In genomic region chr9:122232912-122233311, GRCm38 (mm10) we compare ENCODE assay signal across 21 mouse cellular contexts.
DNase-seq lines count a peak whose midpoint lies in the region; ATAC-seq lines count a peak whose summit lies in the region.
"Had no signal": no experiment of that assay in that cellular context is flagged by ENCODE, and none has a peak within 500 bp of the region (broad histone marks: within the 10 kb centered on the region; RNA-seq: fewer than 3 reads in every experiment).

No protein-coding gene starts in this region.

- H3K36me3 ChIP-seq in intestine, embryonic 15.5 days = no peaks in the 10 kb centered on the region
- no peaks in the 10 kb centered on the region for H3K36me3 ChIP-seq in intestine, embryonic 16.5 days (ENCODE audit: control insufficient read depth, insufficient read depth, low read length)
- H3K36me3 ChIP-seq: heart, embryonic 13.5 days had no signal

- no peaks in the 10 kb centered on the region for H3K9me3 ChIP-seq in intestine, embryonic 15.5 days
- no peaks in the 10 kb centered on the region for H3K9me3 ChIP-seq in intestine, embryonic 16.5 days (ENCODE audit: control insufficient read depth, low read length)
- H3K9me3 ChIP-seq: heart, embryonic 13.5 days had no signal

- WGBS in intestine, embryonic 15.5 days = 49% methylated on average over 2 of the region's 2 CpGs
- WGBS in intestine, embryonic 16.5 days = 61% methylated on average over 2 of the region's 2 CpGs

- no peaks in the 10 kb centered on the region; the same call in 1 of the 2 replicates for H3K4me1 ChIP-seq in intestine, embryonic 15.5 days (replicated peaks)
- no peaks in the 10 kb centered on the region for H3K4me1 ChIP-seq in intestine, embryonic 16.5 days (ENCODE audit: control insufficient read depth, insufficient read depth, low read length)

- H3K27me3 ChIP-seq in intestine, embryonic 15.5 days (replicated peaks) = no peaks in the 10 kb centered on the region
- no peaks in the 10 kb centered on the region for H3K27me3 ChIP-seq in intestine, embryonic 16.5 days (replicated peaks; ENCODE audit: control insufficient read depth, insufficient read depth, low read length)
- H3K27me3 ChIP-seq: heart, embryonic 13.5 days had no signal

- peak; percentile 39 to 74 for DNase-seq in thymus, adult 18-20 months
- peak; percentile 58 for DNase-seq in thymus, postnatal 4 days
- no peak for DNase-seq in adrenal gland, adult (ENCODE audit: inconsistent age in 2 of 2, low spot score in 1 of 2)
- no peak for DNase-seq in kidney, adult 11 months
- DNase-seq: adrenal gland, adult 8-10 months; cerebellum, adult 9-11 months; embryo, embryonic 11 days; heart, adult 11 months; heart, postnatal 36 days; midbrain, embryonic 14.5 days; right cerebral cortex, postnatal 14 days had no signal

- H3K4me2 ChIP-seq in intestine, embryonic 15.5 days (replicated peaks) = no peak overlapping the region
- H3K4me2 ChIP-seq in intestine, embryonic 16.5 days (ENCODE audit: low read depth, low read length) = no peak overlapping the region
- H3K4me2 ChIP-seq: heart, embryonic 13.5 days; hindbrain, embryonic 14.5 days had no signal

- H3K9ac ChIP-seq in intestine, embryonic 15.5 days = no peak overlapping the region
- no peak overlapping the region for H3K9ac ChIP-seq in intestine, embryonic 16.5 days (ENCODE audit: low read depth, low read length)
- H3K9ac ChIP-seq: heart, embryonic 13.5 days; hindbrain, embryonic 14.5 days; liver, embryonic 14.5 days had no signal

- 0 out of 2 replicates have a peak, but pooled peaks have one; percentile 47 for ATAC-seq in intestine, embryonic 15.5 days
- ATAC-seq in intestine, embryonic 16.5 days = no peak
- peak; percentile 81 for ATAC-seq in activated CD4-positive, CD25-positive, alpha-beta regulatory T cell, adult 4 months
- ATAC-seq: forebrain, embryonic 16.5 days; intestine, postnatal 0 days had no signal

- H3K27ac ChIP-seq in intestine, embryonic 15.5 days = no peak overlapping the region
- no peak overlapping the region for H3K27ac ChIP-seq in intestine, embryonic 16.5 days (ENCODE audit: low read length)
- H3K27ac ChIP-seq: heart, embryonic 13.5 days; hindbrain, embryonic 14.5 days; kidney, postnatal 0 days; liver, embryonic 14.5 days; stomach, postnatal 0 days had no signal

- no peak overlapping the region for H3K4me3 ChIP-seq in intestine, embryonic 15.5 days (replicated peaks)
- no peak overlapping the region for H3K4me3 ChIP-seq in intestine, embryonic 16.5 days (ENCODE audit: low read length)
- H3K4me3 ChIP-seq: heart, embryonic 13.5 days had no signal

Comparison
In these comparisons a context has a peak if more than half of its experiments do, and no peak if none do; other contexts are left out.
1. DNase-seq: peak in thymus, adult 18-20 months (2 of 2) and thymus, postnatal 4 days (single experiment); none in adrenal gland, adult (0 of 2) and kidney, adult 11 months (single experiment).